Mouse (Mus musculus): ENCODE data around the gene Armh3. TPM values are rescaled to one million over a fixed set of nuclear protein-coding genes. Genes with fewer than 3 reads are reported as not detected.

The Armh3 gene
- total and polyA plus RNA-seq, 2 experiments from 2014 or later: 16.5 to 17.5 TPM

DNA sequence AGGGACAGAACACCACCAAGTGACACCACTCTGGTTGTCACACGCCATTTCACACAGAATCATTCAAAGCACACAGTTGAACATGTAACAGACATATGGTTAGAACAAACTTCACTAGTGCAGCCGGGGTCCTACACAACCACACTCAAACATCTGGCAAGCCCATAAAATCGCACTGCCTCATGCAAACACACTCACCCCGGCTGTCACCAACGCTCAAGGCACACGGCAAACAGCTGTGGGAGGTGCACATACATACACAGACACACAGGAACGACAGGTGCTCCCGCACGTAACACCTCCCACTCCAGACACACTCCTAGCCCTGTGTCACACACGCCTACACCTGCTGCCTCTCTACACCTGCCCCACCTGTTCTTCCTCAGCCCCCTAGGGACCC lies 183.1 kb downstream of the Armh3 start:
- H3K4me2 ChIP-seq (ENCODE audit: low read depth, low read length): peak overlapping the region; percentile 89
- ATAC-seq: peak; percentile 14
- peak overlapping the region; percentile 54; the same call in 1 of the 2 replicates for H3K9ac ChIP-seq (replicated peaks; ENCODE audit: low read length)
- H3K9me3 ChIP-seq (ENCODE audit: low read length): no peaks in the 10 kb centered on the region
- no peak for DNase-seq (ENCODE audit: low spot score)
- TF ChIP-seq CTCF (IDR thresholded peaks at IDR 0.05; ENCODE audit: low read depth): no peak
- 0 out of 2 replicates have a peak, but pooled peaks cover 5% of the 10 kb centered on the region for H3K4me1 ChIP-seq (ENCODE audit: insufficient read depth, low read length)
- peak overlapping the region; percentile 44 for H3K4me3 ChIP-seq (ENCODE audit: low read length)
- whole genome bisulfite sequencing: 53% methylated on average over 10 of the region's 10 CpGs
- H3K27ac ChIP-seq: no peak overlapping the region
- H3K27me3 ChIP-seq (ENCODE audit: insufficient read depth, low read length): no peaks in the 10 kb centered on the region
- H3K36me3 ChIP-seq (ENCODE audit: insufficient read depth, low read length): peaks cover 4% of the 10 kb centered on the region; the same call in 1 of the 2 replicates

DNA sequence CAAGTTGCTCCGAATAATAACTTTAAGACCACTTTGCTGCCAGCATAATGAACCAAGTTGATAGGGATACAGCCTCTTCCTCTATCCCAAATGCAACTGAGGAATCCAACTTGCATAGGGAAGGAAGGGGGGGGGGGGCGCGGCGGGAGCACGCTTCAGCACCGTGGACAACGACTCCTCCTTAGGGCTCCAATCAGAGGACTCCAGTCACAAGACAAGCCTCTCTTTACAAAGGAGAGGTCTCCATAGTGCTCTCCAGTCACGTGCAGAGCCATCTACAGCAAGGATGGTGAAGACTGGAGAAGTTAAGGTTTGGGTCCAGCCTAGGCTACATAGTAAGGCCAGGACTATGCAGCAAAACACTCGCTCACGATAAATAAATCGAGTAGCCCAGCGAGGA lies 184.5 kb downstream of the Armh3 start:
- no peak overlapping the region for H3K27ac ChIP-seq
- peak; percentile 17 for DNase-seq (ENCODE audit: low spot score)
- H3K4me1 ChIP-seq (ENCODE audit: insufficient read depth, low read length): 0 out of 2 replicates have a peak, but pooled peaks cover 5% of the 10 kb centered on the region
- no peak for TF ChIP-seq CTCF (IDR thresholded peaks at IDR 0.05; ENCODE audit: low read depth)
- H3K9me3 ChIP-seq (ENCODE audit: low read length): no peaks in the 10 kb centered on the region
- no peak overlapping the region for H3K4me3 ChIP-seq (ENCODE audit: low read length)
- 11% methylated on average over 12 of the region's 12 CpGs for WGBS
- no peaks in the 10 kb centered on the region for H3K27me3 ChIP-seq (ENCODE audit: insufficient read depth, low read length)
- peaks cover 4% of the 10 kb centered on the region; the same call in 1 of the 2 replicates for H3K36me3 ChIP-seq (ENCODE audit: insufficient read depth, low read length)
- H3K9ac ChIP-seq (replicated peaks; ENCODE audit: low read length): no peak overlapping the region
- peak; percentile 25; the same call in 1 of the 2 replicates for ATAC-seq
- peak overlapping the region; percentile 67 for H3K4me2 ChIP-seq (ENCODE audit: low read depth, low read length)

DNA sequence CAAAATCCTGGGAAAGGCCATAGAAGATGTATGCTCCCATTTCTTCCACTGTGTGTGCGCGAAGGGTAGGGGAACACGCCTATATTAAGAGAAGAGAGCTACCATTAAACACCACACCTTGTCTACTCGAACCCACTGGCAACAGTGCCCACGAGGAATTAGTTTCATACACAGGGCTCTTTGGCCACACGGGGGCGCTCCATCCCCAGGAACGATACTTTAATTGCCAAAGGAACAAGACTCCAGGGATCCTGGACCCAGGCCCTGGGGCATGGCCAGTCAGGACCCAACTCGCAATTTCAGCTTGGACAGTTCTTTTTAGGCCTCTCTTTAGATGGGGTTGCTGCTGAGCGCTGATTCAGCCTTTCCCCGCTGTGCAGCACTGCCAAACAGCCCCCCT lies 185.0 kb downstream of the Armh3 start:
- 6% methylated on average over 11 of the region's 11 CpGs for WGBS
- Histone ChIP-seq H3K4me3 (ENCODE audit: low read length) (no peak overlapping the region), H3K27ac (no peak overlapping the region)

DNA sequence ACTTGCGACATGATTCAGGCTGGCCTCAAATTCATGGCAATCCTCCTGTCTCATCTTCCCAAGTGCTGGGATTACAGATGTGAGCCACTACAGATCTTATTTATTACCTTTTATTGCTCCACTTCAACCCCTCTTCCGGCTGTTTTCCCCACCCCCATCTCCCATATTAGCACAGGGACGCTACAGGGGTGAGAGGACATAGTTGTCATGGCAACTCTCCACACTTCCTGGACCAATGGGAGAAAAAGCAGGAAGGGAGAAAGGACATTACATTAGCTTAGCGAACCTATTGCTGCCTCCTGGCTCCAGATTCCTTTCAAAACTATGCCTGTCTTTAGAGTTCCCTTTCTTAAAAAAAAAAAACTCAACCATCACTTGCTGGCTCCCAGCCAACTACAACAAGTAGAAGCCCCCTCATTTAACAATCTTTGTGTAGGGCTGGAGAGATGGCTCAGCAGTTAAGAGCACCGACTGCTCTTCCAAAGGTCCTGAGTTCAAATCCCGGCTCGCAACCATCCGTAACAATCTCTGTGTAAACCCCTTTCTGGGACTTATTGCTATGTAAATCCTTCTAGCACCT lies 185.5 kb downstream of the Armh3 start:
- Histone ChIP-seq H3K4me1 (ENCODE audit: insufficient read depth, low read length) (0 out of 2 replicates have a peak, but pooled peaks cover 5% of the 10 kb centered on the region), H3K4me3 (ENCODE audit: low read length) (peak overlapping the region; percentile 32), H3K9me3 (ENCODE audit: low read length) (no peaks in the 10 kb centered on the region), H3K4me2 (ENCODE audit: low read depth, low read length) (peak overlapping the region; percentile 67), H3K36me3 (ENCODE audit: insufficient read depth, low read length) (no peaks in the 10 kb centered on the region), H3K27me3 (ENCODE audit: insufficient read depth, low read length) (no peaks in the 10 kb centered on the region), H3K9ac (replicated peaks; ENCODE audit: low read length) (peak overlapping the region; percentile 44; the same call in 1 of the 2 replicates), H3K27ac (no peak overlapping the region)
- DNase-seq (ENCODE audit: low spot score) (peak; percentile 71), ATAC-seq (no peak)
- no peak for TF ChIP-seq CTCF (IDR thresholded peaks at IDR 0.05; ENCODE audit: low read depth)
- WGBS: 15% methylated on average over 8 of the region's 8 CpGs

More for the DNA sequence above, 185.0 kb downstream of the Armh3 start:
- Histone ChIP-seq H3K27me3 (ENCODE audit: insufficient read depth, low read length) (no peaks in the 10 kb centered on the region), H3K9me3 (ENCODE audit: low read length) (no peaks in the 10 kb centered on the region), H3K4me2 (ENCODE audit: low read depth, low read length) (peak overlapping the region; percentile 67), H3K4me1 (ENCODE audit: insufficient read depth, low read length) (0 out of 2 replicates have a peak, but pooled peaks cover 5% of the 10 kb centered on the region), H3K9ac (replicated peaks; ENCODE audit: low read length) (no peak overlapping the region), H3K36me3 (ENCODE audit: insufficient read depth, low read length) (peaks cover under 1% of the 10 kb centered on the region; the same call in 1 of the 2 replicates)
- ATAC-seq (peak; percentile 16), DNase-seq (ENCODE audit: low spot score) (peak; percentile 91)
- peak; percentile 90 for TF ChIP-seq CTCF (IDR thresholded peaks at IDR 0.05; ENCODE audit: low read depth)

DNA sequence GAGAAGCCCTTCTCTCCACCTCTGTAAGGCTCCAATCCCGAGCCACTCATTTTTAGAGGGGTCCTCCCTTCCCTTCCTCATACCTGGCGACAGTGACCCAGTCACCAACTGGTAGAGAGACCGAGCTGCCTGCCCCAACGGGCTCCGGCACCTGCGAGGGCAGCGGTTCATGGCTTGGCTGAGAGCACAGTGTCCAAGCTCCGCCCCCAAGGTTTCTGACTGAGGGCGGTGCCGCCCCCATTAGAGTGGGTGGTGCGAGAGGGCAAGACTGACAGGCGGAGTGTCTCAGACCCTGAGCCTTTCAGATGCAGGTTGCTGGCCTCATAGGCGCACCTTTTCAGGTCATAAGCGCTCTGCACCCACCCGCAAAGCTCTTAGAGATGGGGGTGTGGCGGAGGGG lies 186.2 kb downstream of the Armh3 start:
- WGBS: 2% methylated on average over 16 of the region's 16 CpGs
- peak overlapping the region; percentile 32 for H3K4me3 ChIP-seq (ENCODE audit: low read length)
- no peaks in the 10 kb centered on the region for H3K9me3 ChIP-seq (ENCODE audit: low read length)
- H3K27ac ChIP-seq: no peak overlapping the region
- H3K27me3 ChIP-seq (ENCODE audit: insufficient read depth, low read length): no peaks in the 10 kb centered on the region
- no peak for ATAC-seq
- peak; percentile 38 for DNase-seq (ENCODE audit: low spot score)
- 0 out of 2 replicates have a peak, but pooled peaks cover 5% of the 10 kb centered on the region for H3K4me1 ChIP-seq (ENCODE audit: insufficient read depth, low read length)
- TF ChIP-seq CTCF (IDR thresholded peaks at IDR 0.05; ENCODE audit: low read depth): no peak
- peak overlapping the region; percentile 67 for H3K4me2 ChIP-seq (ENCODE audit: low read depth, low read length)
- no peaks in the 10 kb centered on the region for H3K36me3 ChIP-seq (ENCODE audit: insufficient read depth, low read length)
- H3K9ac ChIP-seq (replicated peaks; ENCODE audit: low read length): peak overlapping the region; percentile 44

DNA sequence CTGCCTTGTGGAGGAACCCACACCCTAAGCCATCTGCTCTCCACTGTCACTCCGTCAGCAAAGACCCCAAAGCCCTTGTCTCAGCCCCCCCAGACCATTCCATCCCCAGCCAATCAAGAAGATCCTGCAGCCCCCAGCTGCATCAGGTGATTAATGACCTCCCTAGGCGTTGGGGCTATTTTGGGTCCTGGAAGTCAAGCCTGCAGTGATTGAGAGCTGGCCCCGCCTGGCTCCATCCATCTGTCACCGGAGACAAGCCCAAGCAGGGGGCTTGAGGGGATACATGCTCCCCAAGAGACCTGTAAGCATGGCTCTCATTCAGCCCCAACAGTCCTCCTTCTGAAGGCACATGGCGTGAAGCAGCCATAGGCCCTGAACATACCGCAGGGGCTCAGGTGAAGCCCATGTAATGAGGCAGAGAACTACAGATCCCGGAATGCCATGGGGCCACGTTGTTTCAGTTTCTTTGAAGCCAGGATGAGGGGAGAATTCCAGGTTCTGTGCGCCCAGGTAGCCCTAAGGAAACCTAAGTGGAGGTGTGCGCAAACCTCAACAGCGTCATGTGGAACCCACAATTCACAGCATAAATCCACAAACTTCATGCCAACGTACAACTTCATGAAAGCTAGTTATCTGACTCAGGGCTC lies 187.1 kb downstream of the Armh3 start:
- Histone ChIP-seq H3K27me3 (ENCODE audit: insufficient read depth, low read length) (no peaks in the 10 kb centered on the region), H3K4me2 (ENCODE audit: low read depth, low read length) (peak overlapping the region; percentile 67), H3K4me3 (ENCODE audit: low read length) (no peak overlapping the region), H3K36me3 (ENCODE audit: insufficient read depth, low read length) (no peaks in the 10 kb centered on the region), H3K27ac (no peak overlapping the region), H3K9me3 (ENCODE audit: low read length) (no peaks in the 10 kb centered on the region), H3K4me1 (ENCODE audit: insufficient read depth, low read length) (0 out of 2 replicates have a peak, but pooled peaks cover 5% of the 10 kb centered on the region), H3K9ac (replicated peaks; ENCODE audit: low read length) (no peak overlapping the region)
- no peak for DNase-seq (ENCODE audit: low spot score)
- WGBS: 59% methylated on average over 12 of the region's 12 CpGs
- ATAC-seq: no peak
- no peak for TF ChIP-seq CTCF (IDR thresholded peaks at IDR 0.05; ENCODE audit: low read depth)

Data from hindbrain, postnatal 0 days (tissue).